Mouse (Mus musculus) E14TG2a.4 (cell line): ENCODE results near the gene Itgb3bp.

Experiments
- H3K27me3 ChIP-seq: 2 replicates; pipeline ENCODE4 v1.6.1; 2014; ENCODE audit warnings: low read length, control low read depth; ENCODE audit not compliant: insufficient read depth
- H3K36me3 ChIP-seq: 2 replicates; pipeline ENCODE4 v1.6.1; 2014; ENCODE audit warnings: low read length, control low read depth; ENCODE audit not compliant: insufficient read depth
- H3K4me1 ChIP-seq: replicated peaks from 2 replicates; pipeline ENCODE4 v1.6.1; 2014; ENCODE audit warnings: low read depth, low read length, control low read depth
- H3K4me3 ChIP-seq: replicated peaks from 2 replicates; pipeline ENCODE4 v1.5.1; 2014; ENCODE audit warnings: mild to moderate bottlenecking, low read length
- H3K9me3 ChIP-seq: 2 replicates; pipeline ENCODE4 v1.6.1; 2014; ENCODE audit warnings: low read length, control low read depth
- CTCF ChIP-seq: conservative IDR thresholded peaks from 2 replicates; pipeline ENCODE4 v1.5.1; 2014; ENCODE audit warnings: low read length
- NANOG ChIP-seq: IDR thresholded peaks from 2 replicates; pipeline ENCODE4 v1.6.1; 2014; ENCODE audit warnings: borderline replicate concordance, low read length, mixed read lengths
- POU5F1 ChIP-seq: IDR thresholded peaks from 2 replicates; pipeline ENCODE4 v1.6.1; 2014; ENCODE audit warnings: low read length, borderline replicate concordance

Itgb3bp gene

DNA sequence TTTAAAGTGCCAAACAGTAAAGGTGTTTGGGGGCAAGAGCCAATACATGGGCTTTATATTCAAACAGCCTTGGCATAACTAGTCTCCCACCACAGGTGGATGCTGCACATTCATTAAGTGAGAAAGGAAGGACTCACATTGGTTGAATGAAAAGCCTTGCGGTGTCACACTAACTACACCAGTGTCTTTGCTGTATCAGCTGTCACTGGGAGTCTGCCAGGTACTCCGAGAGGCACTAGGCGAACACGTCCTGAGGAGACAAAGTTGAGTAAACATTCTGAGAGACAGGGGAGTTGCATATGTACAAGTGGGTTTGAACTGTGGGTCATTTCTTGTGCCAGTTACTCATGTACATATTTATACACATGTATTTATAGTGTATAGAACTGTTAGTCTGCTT lies 205.3 kb downstream of the Itgb3bp start:
- no peaks in the 10 kb centered on the region for H3K27me3 ChIP-seq
- H3K9me3 ChIP-seq, result no peaks in the 10 kb centered on the region
- H3K36me3 ChIP-seq, result peaks cover 68% of the 10 kb centered on the region
- no peak overlapping the region for H3K4me3 ChIP-seq
- TF ChIP-seq NANOG, result no peak
- TF ChIP-seq CTCF, result no peak
- no peak for TF ChIP-seq POU5F1
- peaks cover 5% of the 10 kb centered on the region for H3K4me1 ChIP-seq

- Histone ChIP-seq H3K36me3 (peaks cover 42% of the 10 kb centered on the region), H3K27me3 (no peaks in the 10 kb centered on the region), H3K4me3 (no peak overlapping the region), H3K9me3 (no peaks in the 10 kb centered on the region), H3K4me1 (peaks cover 20% of the 10 kb centered on the region)
- TF ChIP-seq POU5F1, result no peak
- no peak for TF ChIP-seq CTCF
- TF ChIP-seq NANOG, result no peak
These were observed 211.7 kb downstream of the Itgb3bp start for GRCm38 (mm10) chr4:99717905-99718304.

- H3K4me3 ChIP-seq, result peak overlapping the region; percentile 96
- H3K4me1 ChIP-seq, result peaks cover 16% of the 10 kb centered on the region
- TF ChIP-seq POU5F1 (no peak), CTCF (no peak), NANOG (no peak)
- no peaks in the 10 kb centered on the region for H3K9me3 ChIP-seq
- no peaks in the 10 kb centered on the region for H3K27me3 ChIP-seq
- H3K36me3 ChIP-seq, result peaks cover 29% of the 10 kb centered on the region
These were observed 213.7 kb downstream of the Itgb3bp start for GRCm38 (mm10) chr4:99715783-99716416.
